Mouse (Mus musculus): ENCODE measurements at regions not wholly inside any gene's neighbourhood (a gene's known extent, or its start where the extent isn't known, plus 50 kb on each side); places are given as distances from the start of the nearest gene placed in this dataset.

DNA sequence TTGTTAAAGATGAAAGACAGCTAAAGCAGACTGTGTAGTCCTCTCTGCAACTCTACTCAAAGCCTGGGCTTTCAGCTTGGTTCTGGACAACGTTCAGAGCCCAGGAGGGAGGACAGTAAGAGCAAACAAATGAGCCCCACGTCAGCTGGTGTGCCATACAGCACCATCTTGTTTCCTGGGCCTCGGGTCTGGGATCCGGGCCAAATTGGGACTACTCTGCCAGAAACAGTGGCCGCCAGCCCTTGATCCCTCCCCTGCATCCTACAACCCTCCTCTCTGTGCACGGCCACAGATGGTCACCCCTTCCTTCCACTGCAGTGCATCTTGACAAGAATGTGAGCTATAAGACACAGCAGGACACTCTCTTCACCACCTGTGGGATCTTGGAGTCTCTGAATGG lies 71.2 kb upstream of the A430005L14Rik start:
- no peaks in the 10 kb centered on the region for H3K4me1 ChIP-seq (ENCODE audit: control insufficient read depth in 2 of 2, insufficient read depth in 2 of 2, low read length in 2 of 2)
- 0 out of 2 replicates have a peak, but pooled peaks cover 4% of the 10 kb centered on the region for H3K9me3 ChIP-seq (ENCODE audit: control insufficient read depth, low read length)
- H3K36me3 ChIP-seq (ENCODE audit: control insufficient read depth, insufficient read depth, low read length) = no peaks in the 10 kb centered on the region
- H3K27ac ChIP-seq (replicated peaks in 1 of 2; ENCODE audit: control insufficient read depth in 1 of 2, insufficient read depth in 1 of 2, low read depth in 2 of 2, low read length in 2 of 2) = no peak overlapping the region
- H3K9ac ChIP-seq (ENCODE audit: low read length) = no peak overlapping the region
- no peaks in the 10 kb centered on the region for H3K27me3 ChIP-seq (ENCODE audit: control insufficient read depth, insufficient read depth, low read length)
- ATAC-seq (ENCODE audit: insufficient number of reproducible peaks, insufficient read depth, low FRiP score, low read depth) = no peak
- H3K4me2 ChIP-seq (ENCODE audit: low read length) = no peak overlapping the region
- H3K4me3 ChIP-seq (ENCODE audit: control insufficient read depth in 1 of 2, insufficient read depth in 1 of 2, low read depth in 1 of 2, low read length in 2 of 2) = no peak overlapping the region
- WGBS = 69% methylated on average over 6 of the region's 6 CpGs

- H3K27ac ChIP-seq (replicated peaks in 1 of 2; ENCODE audit: control insufficient read depth in 1 of 2, insufficient read depth in 1 of 2, low read depth in 2 of 2, low read length in 2 of 2) = no peak overlapping the region
- WGBS = 82% methylated on average over 9 of the region's 9 CpGs
Measured at GRCm38 (mm10) chr4:153890130-153890529, 66.9 kb upstream of the A430005L14Rik start.

GRCm38 (mm10) chr4:153899721-153900120 lies 57.3 kb upstream of the A430005L14Rik start:
- Histone ChIP-seq H3K9me3 (ENCODE audit: control insufficient read depth, low read length) (no peaks in the 10 kb centered on the region), H3K27ac (replicated peaks in 1 of 2; ENCODE audit: control insufficient read depth in 1 of 2, insufficient read depth in 1 of 2, low read depth in 2 of 2, low read length in 2 of 2) (no peak overlapping the region), H3K4me2 (ENCODE audit: low read length) (no peak overlapping the region), H3K4me3 (ENCODE audit: control insufficient read depth in 1 of 2, insufficient read depth in 1 of 2, low read depth in 1 of 2, low read length in 2 of 2) (no peak overlapping the region), H3K36me3 (ENCODE audit: control insufficient read depth, insufficient read depth, low read length) (no peaks in the 10 kb centered on the region), H3K4me1 (ENCODE audit: control insufficient read depth in 2 of 2, insufficient read depth in 2 of 2, low read length in 2 of 2) (no peaks in the 10 kb centered on the region), H3K27me3 (ENCODE audit: control insufficient read depth, insufficient read depth, low read length) (no peaks in the 10 kb centered on the region), H3K9ac (ENCODE audit: low read length) (no peak overlapping the region)
- ATAC-seq (ENCODE audit: insufficient number of reproducible peaks, insufficient read depth, low FRiP score, low read depth) = no peak
- WGBS = 63% methylated on average over 7 of the region's 7 CpGs

More at GRCm38 (mm10) chr4:153890130-153890529, 66.9 kb upstream of the A430005L14Rik start:
- H3K4me2 ChIP-seq (ENCODE audit: low read length) = no peak overlapping the region
- H3K4me3 ChIP-seq (ENCODE audit: control insufficient read depth in 1 of 2, insufficient read depth in 1 of 2, low read depth in 1 of 2, low read length in 2 of 2) = no peak overlapping the region
- no peaks in the 10 kb centered on the region for H3K36me3 ChIP-seq (ENCODE audit: control insufficient read depth, insufficient read depth, low read length)
- no peaks in the 10 kb centered on the region for H3K4me1 ChIP-seq (ENCODE audit: control insufficient read depth in 2 of 2, insufficient read depth in 2 of 2, low read length in 2 of 2)
- no peak overlapping the region for H3K9ac ChIP-seq (ENCODE audit: low read length)
- ATAC-seq (ENCODE audit: insufficient number of reproducible peaks, insufficient read depth, low FRiP score, low read depth) = no peak
- no peaks in the 10 kb centered on the region for H3K9me3 ChIP-seq (ENCODE audit: control insufficient read depth, low read length)
- no peaks in the 10 kb centered on the region for H3K27me3 ChIP-seq (ENCODE audit: control insufficient read depth, insufficient read depth, low read length)

DNA sequence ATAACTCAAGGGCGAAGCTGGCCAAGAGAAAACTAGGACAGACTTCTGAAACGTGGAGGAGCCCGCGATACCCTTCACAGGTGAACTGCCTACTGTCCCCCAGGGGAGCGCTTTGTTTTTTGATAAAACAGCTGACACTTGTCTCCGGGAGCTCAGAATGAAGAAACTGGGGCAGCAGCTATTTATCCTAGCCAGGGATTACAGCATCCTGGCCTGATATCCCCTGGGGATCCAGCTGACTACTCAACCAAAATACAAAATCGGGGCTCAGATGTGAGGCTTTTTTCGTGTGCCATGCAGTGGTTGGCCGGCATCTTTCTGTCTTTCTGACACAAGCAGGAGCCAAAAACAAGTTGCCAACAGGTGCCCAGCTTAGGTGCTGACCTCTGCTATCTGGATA lies 52.0 kb upstream of the A430005L14Rik start:
- Histone ChIP-seq H3K4me1 (ENCODE audit: control insufficient read depth in 2 of 2, insufficient read depth in 2 of 2, low read length in 2 of 2) (no peaks in the 10 kb centered on the region), H3K27ac (replicated peaks in 1 of 2; ENCODE audit: control insufficient read depth in 1 of 2, insufficient read depth in 1 of 2, low read depth in 2 of 2, low read length in 2 of 2) (no peak overlapping the region), H3K4me2 (ENCODE audit: low read length) (no peak overlapping the region), H3K36me3 (ENCODE audit: control insufficient read depth, insufficient read depth, low read length) (no peaks in the 10 kb centered on the region), H3K9me3 (ENCODE audit: control insufficient read depth, low read length) (no peaks in the 10 kb centered on the region), H3K4me3 (ENCODE audit: control insufficient read depth in 1 of 2, insufficient read depth in 1 of 2, low read depth in 1 of 2, low read length in 2 of 2) (no peak overlapping the region), H3K27me3 (ENCODE audit: control insufficient read depth, insufficient read depth, low read length) (0 out of 2 replicates have a peak, but pooled peaks cover 2% of the 10 kb centered on the region), H3K9ac (ENCODE audit: low read length) (no peak overlapping the region)
- no peak for ATAC-seq (ENCODE audit: insufficient number of reproducible peaks, insufficient read depth, low FRiP score, low read depth)
- 74% methylated on average over 9 of the region's 9 CpGs for WGBS

DNA sequence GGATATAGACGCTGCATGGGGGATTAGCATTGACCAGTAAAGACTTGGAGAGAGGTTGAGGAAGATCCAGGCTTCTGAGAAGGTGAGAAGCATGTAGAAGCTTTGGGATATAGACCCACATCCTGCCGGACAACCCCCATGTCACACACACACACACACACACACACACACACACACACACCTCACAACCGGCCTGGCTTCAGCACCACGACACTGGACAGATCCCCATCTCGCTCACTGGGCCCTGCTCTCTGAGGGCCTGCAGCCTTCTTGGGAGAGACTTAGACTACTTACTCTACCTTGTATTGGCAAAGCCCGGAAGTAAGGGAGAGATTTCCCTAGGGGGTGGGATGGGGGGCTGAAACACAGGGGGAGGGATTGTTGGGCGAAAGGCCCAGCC lies 51.5 kb upstream of the A430005L14Rik start:
- 0 out of 2 replicates have a peak, but pooled peaks cover 2% of the 10 kb centered on the region for H3K27me3 ChIP-seq (ENCODE audit: control insufficient read depth, insufficient read depth, low read length)
- H3K4me3 ChIP-seq (ENCODE audit: control insufficient read depth in 1 of 2, insufficient read depth in 1 of 2, low read depth in 1 of 2, low read length in 2 of 2) = no peak overlapping the region
- ATAC-seq (ENCODE audit: insufficient number of reproducible peaks, insufficient read depth, low FRiP score, low read depth) = no peak
- no peaks in the 10 kb centered on the region for H3K9me3 ChIP-seq (ENCODE audit: control insufficient read depth, low read length)
- WGBS = 31% methylated on average over 7 of the region's 7 CpGs
- no peak overlapping the region for H3K9ac ChIP-seq (ENCODE audit: low read length)
- H3K4me2 ChIP-seq (ENCODE audit: low read length) = no peak overlapping the region
- no peak overlapping the region for H3K27ac ChIP-seq (replicated peaks in 1 of 2; ENCODE audit: control insufficient read depth in 1 of 2, insufficient read depth in 1 of 2, low read depth in 2 of 2, low read length in 2 of 2)
- H3K36me3 ChIP-seq (ENCODE audit: control insufficient read depth, insufficient read depth, low read length) = no peaks in the 10 kb centered on the region
- H3K4me1 ChIP-seq (ENCODE audit: control insufficient read depth in 2 of 2, insufficient read depth in 2 of 2, low read length in 2 of 2) = no peaks in the 10 kb centered on the region

Measured in heart, embryonic 14.5 days (tissue).